Mouse (Mus musculus) forebrain, postnatal 0 days (tissue): ENCODE measurements at regions not wholly inside any gene's neighbourhood (a gene's known extent, or its start where the extent isn't known, plus 50 kb on each side); places are given as distances from the start of the nearest gene placed in this dataset.
A peak's percentile ranks its signal among the peaks of the same experiment; 100 is the strongest.

Experiments used
- ATAC-seq: fragments of 200-750 bp; cut with Nextera tagmentation; 2 replicates; pipeline ENCODE4 v1.8.0; 2017; ENCODE audit warnings: mild to moderate bottlenecking, moderate library complexity
- DNase-seq: peaks from one replicate; pipeline ENCODE4 v3.0.0-alpha.2; 2015
- H3K27ac ChIP-seq: fragments of 300-500 bp; sonication (generic); 2 replicates; pipeline ENCODE4 v1.5.1; 2014; ENCODE audit warnings: low read depth, mild to moderate bottlenecking, antibody characterized with exemption, low read length, moderate library complexity, mixed read lengths
- H3K27me3 ChIP-seq: fragments of 300-500 bp; sonication (generic); 2 replicates; pipeline ENCODE4 v1.6.1; 2014; ENCODE audit warnings: mild to moderate bottlenecking, low read length, mixed read lengths; ENCODE audit not compliant: insufficient read depth
- H3K36me3 ChIP-seq: fragments of 300-500 bp; sonication (generic); 2 replicates; pipeline ENCODE4 v1.6.1; 2014; ENCODE audit warnings: mild to moderate bottlenecking, moderate library complexity; ENCODE audit not compliant: insufficient read depth
- H3K4me1 ChIP-seq: fragments of 300-500 bp; sonication (generic); 2 replicates; pipeline ENCODE4 v1.6.1; 2014; ENCODE audit warnings: antibody characterized with exemption; ENCODE audit not compliant: insufficient read depth
- H3K4me2 ChIP-seq: fragments of 300-500 bp; sonication (generic); 2 replicates; pipeline ENCODE4 v1.6.1; 2014; ENCODE audit warnings: low read depth, mild to moderate bottlenecking, moderate library complexity
- H3K4me3 ChIP-seq: fragments of 300-500 bp; sonication (generic); 2 replicates; pipeline ENCODE4 v1.5.1; 2014; ENCODE audit warnings: low read depth, low read length, mixed read lengths
- H3K9ac ChIP-seq: fragments of 300-500 bp; sonication (generic); 2 replicates; pipeline ENCODE4 v1.6.1; 2014; ENCODE audit warnings: mild to moderate bottlenecking
- H3K9me3 ChIP-seq: fragments of 300-500 bp; sonication (generic); 2 replicates; pipeline ENCODE4 v1.6.1; 2016; ENCODE audit warnings: low read length
- CTCF ChIP-seq: sonication (generic); IDR thresholded peaks from 2 replicates; pipeline ENCODE4 v1.5.1; 2016; ENCODE audit warnings: antibody characterized with exemption, control low read depth, low read depth
- WGBS: fragments of 180-500 bp; shearing (Covaris S2); extraction: QIAGEN DNeasy Blood & Tissue Kit; methylation state at CpG from one replicate; pipeline ENCODE4 v1.1.7; 2014; 5-methylcytosine and 5-hydroxymethylcytosine counted together

GRCm38 (mm10) chr10:117432871-117433546 is 53.2 kb upstream of the Cpsf6 start:
- H3K27me3 ChIP-seq, result no peaks in the 10 kb centered on the region; the same call in 1 of the 2 replicates
- WGBS, result 96% methylated on average over 7 of the region's 7 CpGs
- no peak overlapping the region for H3K9ac ChIP-seq
- no peak for TF ChIP-seq CTCF
- H3K27ac ChIP-seq, result no peak overlapping the region
- no peaks in the 10 kb centered on the region for H3K36me3 ChIP-seq
- ATAC-seq (no peak), DNase-seq (no peak)
- H3K4me3 ChIP-seq, result no peak overlapping the region
- H3K9me3 ChIP-seq, result no peaks in the 10 kb centered on the region
- H3K4me2 ChIP-seq, result peak overlapping the region; percentile 18
- H3K4me1 ChIP-seq, result no peaks in the 10 kb centered on the region

DNA sequence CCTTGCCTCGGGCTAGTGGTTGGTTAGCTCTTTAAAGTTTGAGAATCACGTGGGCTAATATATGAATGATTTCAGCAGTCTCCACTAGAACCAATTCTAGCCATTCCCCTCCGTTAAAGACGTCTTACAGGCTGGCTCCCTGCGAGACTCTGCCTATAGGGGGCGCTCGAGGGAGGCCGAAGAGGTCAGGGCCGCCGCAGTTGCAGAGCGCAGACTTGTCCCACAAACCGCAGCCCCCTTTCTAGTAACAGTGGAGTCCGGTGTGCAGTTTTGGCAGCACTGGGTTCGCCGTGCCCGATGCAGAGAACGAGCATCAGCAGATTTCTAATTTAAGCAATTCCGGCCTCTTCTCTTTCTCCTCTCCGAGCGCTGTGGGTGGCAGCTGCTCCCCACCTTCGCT is 52.6 kb upstream of the Cpsf6 start:
- peak; percentile 69 for TF ChIP-seq CTCF
- Histone ChIP-seq H3K4me2 (peak overlapping the region; percentile 18), H3K27me3 (no peaks in the 10 kb centered on the region; the same call in 1 of the 2 replicates), H3K4me1 (no peaks in the 10 kb centered on the region), H3K9me3 (no peaks in the 10 kb centered on the region), H3K9ac (no peak overlapping the region), H3K27ac (no peak overlapping the region), H3K36me3 (no peaks in the 10 kb centered on the region), H3K4me3 (peak overlapping the region; percentile 7; the same call in 1 of the 2 replicates)
- WGBS, result 9% methylated on average over 21 of the region's 21 CpGs
- DNase-seq, result peak; percentile 67
- ATAC-seq, result peak; percentile 49; the same call in 1 of the 2 replicates

GRCm38 (mm10) chr10:117431850-117432249 is 52.0 kb upstream of the Cpsf6 start:
- H3K4me1 ChIP-seq, result no peaks in the 10 kb centered on the region
- no peak for TF ChIP-seq CTCF
- no peak overlapping the region for H3K9ac ChIP-seq
- no peaks in the 10 kb centered on the region for H3K36me3 ChIP-seq
- H3K27ac ChIP-seq, result no peak overlapping the region
- DNase-seq, result no peak
- H3K4me2 ChIP-seq, result peak overlapping the region; percentile 18; the same call in 1 of the 2 replicates
- no peak for ATAC-seq
- H3K27me3 ChIP-seq, result no peaks in the 10 kb centered on the region; the same call in 1 of the 2 replicates
- H3K9me3 ChIP-seq, result no peaks in the 10 kb centered on the region
- H3K4me3 ChIP-seq, result no peak overlapping the region
- WGBS, result 74% methylated on average over 12 of the region's 12 CpGs

- Histone ChIP-seq H3K36me3 (no peaks in the 10 kb centered on the region), H3K4me1 (no peaks in the 10 kb centered on the region), H3K4me3 (no peak overlapping the region), H3K9ac (no peak overlapping the region), H3K9me3 (no peaks in the 10 kb centered on the region), H3K27me3 (no peaks in the 10 kb centered on the region; the same call in 1 of the 2 replicates), H3K4me2 (no peak overlapping the region), H3K27ac (no peak overlapping the region)
- ATAC-seq (no peak), DNase-seq (no peak)
- TF ChIP-seq CTCF, result no peak
- 92% methylated on average over 3 of the region's 3 CpGs for WGBS
These were observed 51.3 kb upstream of the Cpsf6 start for GRCm38 (mm10) chr10:117431086-117431619.

- Histone ChIP-seq H3K4me3 (no peak overlapping the region), H3K27me3 (no peaks in the 10 kb centered on the region), H3K36me3 (no peaks in the 10 kb centered on the region), H3K4me2 (no peak overlapping the region), H3K4me1 (peaks cover 3% of the 10 kb centered on the region; the same call in 1 of the 2 replicates), H3K9ac (no peak overlapping the region), H3K27ac (no peak overlapping the region), H3K9me3 (no peaks in the 10 kb centered on the region)
- 92% methylated on average over 5 of the region's 5 CpGs for WGBS
- DNase-seq (no peak), ATAC-seq (no peak)
- TF ChIP-seq CTCF, result no peak
These were observed 50.5 kb upstream of the Cpsf6 start for GRCm38 (mm10) chr10:117430224-117430884.

DNA sequence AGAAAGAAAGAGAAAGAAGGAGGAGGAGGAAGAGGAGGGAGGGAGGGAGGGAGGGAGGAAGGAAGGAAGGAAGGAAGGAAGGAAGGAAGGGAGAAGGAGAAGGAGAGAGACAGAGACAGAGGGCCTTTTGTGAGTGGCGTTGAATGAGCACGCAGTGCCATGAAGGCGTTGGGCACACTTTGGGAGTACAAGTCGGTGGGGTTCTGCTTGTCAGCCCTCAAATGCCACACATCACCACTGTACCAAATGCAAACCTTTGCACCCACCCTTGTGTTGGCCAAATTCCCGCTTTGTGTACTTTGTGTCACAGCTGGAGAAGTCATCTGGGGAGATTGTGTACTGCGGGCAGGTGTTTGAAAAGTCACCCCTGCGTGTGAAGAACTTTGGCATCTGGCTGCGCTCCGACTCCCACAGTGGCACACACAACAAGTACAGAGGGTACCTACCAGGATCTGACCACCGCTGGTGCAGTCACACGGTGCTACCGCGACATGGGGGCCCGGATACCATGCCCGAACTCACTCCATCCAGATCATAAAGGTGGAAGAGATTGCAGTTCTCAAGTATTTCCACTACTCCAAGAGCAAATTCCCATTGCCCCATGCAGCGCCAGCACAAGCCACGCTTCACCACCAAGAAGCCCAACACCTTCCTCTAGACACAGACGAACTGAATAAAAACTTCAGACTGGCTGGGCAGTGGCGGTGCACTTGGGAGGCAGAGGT is 49.8 kb upstream of the Cpsf6 start:
- no peaks in the 10 kb centered on the region for H3K36me3 ChIP-seq
- DNase-seq, result no peak
- H3K27ac ChIP-seq, result no peak overlapping the region
- no peak for ATAC-seq
- no peak overlapping the region for H3K4me3 ChIP-seq
- TF ChIP-seq CTCF, result no peak
- H3K9me3 ChIP-seq, result no peaks in the 10 kb centered on the region
- peaks cover 3% of the 10 kb centered on the region; the same call in 1 of the 2 replicates for H3K4me1 ChIP-seq
- no peak overlapping the region for H3K9ac ChIP-seq
- no peaks in the 10 kb centered on the region for H3K27me3 ChIP-seq
- 93% methylated on average over 19 of the region's 19 CpGs for WGBS
- H3K4me2 ChIP-seq, result no peak overlapping the region
